Mouse (Mus musculus) limb, embryonic 12.5 days (tissue): ENCODE results near the gene Grb2. TPM values are rescaled to one million over a fixed set of nuclear protein-coding genes. Genes with fewer than 3 reads are reported as not detected.
A peak's percentile ranks its signal among the peaks of the same experiment; 100 is the strongest.

Experiments
- ATAC-seq: fragments of 200-750 bp; cut with Nextera tagmentation; 2 replicates; pipeline ENCODE4 v1.8.0; 2017; ENCODE audit warnings: low read depth, moderate TSS enrichment; ENCODE audit not compliant: insufficient number of reproducible peaks, insufficient read depth, low FRiP score, low TSS enrichment
- H3K27ac ChIP-seq: fragments of 300-500 bp; sonication (generic); 2 replicates; pipeline ENCODE4 v1.5.1; 2016; ENCODE audit warnings: mild to moderate bottlenecking, moderate library complexity
- H3K27me3 ChIP-seq: fragments of 300-500 bp; sonication (generic); 2 replicates; pipeline ENCODE4 v1.6.1; 2016; ENCODE audit warnings: mild to moderate bottlenecking, moderate library complexity
- H3K36me3 ChIP-seq: fragments of 300-500 bp; sonication (generic); 2 replicates; pipeline ENCODE4 v1.6.1; 2016; ENCODE audit warnings: mild to moderate bottlenecking, moderate library complexity
- H3K4me1 ChIP-seq: fragments of 300-500 bp; sonication (generic); replicated peaks from 2 replicates; pipeline ENCODE4 v1.6.1; 2016
- H3K4me2 ChIP-seq: fragments of 300-500 bp; sonication (generic); 2 replicates; pipeline ENCODE4 v1.6.1; 2016; ENCODE audit warnings: mild to moderate bottlenecking, moderate library complexity
- H3K4me3 ChIP-seq: fragments of 300-500 bp; sonication (generic); replicated peaks from 2 replicates; pipeline ENCODE4 v1.5.1; 2016; ENCODE audit warnings: mild to moderate bottlenecking
- H3K9ac ChIP-seq: fragments of 300-500 bp; sonication (generic); replicated peaks from 2 replicates; pipeline ENCODE4 v1.6.1; 2016; ENCODE audit warnings: mild to moderate bottlenecking, moderate library complexity
- H3K9me3 ChIP-seq: fragments of 300-500 bp; sonication (generic); 2 replicates; pipeline ENCODE4 v1.6.1; 2016; ENCODE audit warnings: mild to moderate bottlenecking, moderate library complexity
- WGBS: fragments of 180-500 bp; shearing (Covaris S2); methylation state at CpG from one replicate; pipeline ENCODE4 v1.1.7; 2016; 5-methylcytosine and 5-hydroxymethylcytosine counted together
- polyA plus RNA-seq: library from polyadenylated mRNA; unstranded; fragments of >200 nt; fragmentation: Nextera tagmentation; extraction: Ambion mirVana; gene quantifications from 2 replicates; pipeline ENCODE4 v1.2.1, GENCODE M21; 2016

The Grb2 gene
- polyA plus RNA-seq, 1 experiment from 2014 or later, result 114 TPM

DNA sequence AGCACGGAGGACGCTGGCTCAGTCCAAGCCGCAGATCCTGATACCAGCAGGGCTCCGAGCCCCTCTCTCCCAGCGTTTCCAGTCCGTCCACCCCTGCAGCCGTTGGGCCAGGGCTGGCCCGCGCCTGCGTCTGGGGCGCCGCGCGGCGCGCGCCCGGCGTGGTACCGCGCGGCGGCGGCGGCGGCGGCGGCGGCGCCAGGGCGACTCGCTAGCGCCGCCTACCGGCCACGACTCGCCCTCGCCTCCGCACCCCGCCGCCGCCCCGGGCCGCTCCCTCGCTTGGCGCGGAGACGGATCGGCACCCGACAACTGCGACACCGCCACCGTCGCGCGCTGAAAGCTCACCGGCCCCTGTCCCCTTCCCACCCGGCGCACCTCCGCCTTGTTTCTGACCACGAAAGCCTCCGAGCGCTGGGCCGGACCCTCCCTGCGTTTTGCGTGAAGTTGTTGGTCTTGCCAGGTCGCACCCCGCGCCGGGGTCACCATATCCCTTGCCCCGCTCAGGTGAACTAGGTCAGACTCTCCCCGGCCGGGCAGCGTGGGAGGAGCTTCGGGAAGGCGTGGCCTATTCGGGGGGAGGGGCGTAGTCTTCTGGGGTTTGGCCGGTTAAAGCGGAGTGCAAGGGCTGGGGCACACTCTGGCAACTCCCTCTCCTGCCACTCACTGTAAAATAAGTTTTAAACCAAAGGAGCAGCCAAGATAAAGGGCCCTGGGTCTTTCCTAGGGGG is 95.8 kb downstream of the Grb2 start, which contains the start of gene Mif4gd:
Gene Mif4gd (minus strand): TSS at position 560 of the 728 bp plus-strand sequence.
- ATAC-seq, result peak; percentile 85
- WGBS, result under 1% methylated on average over 72 of the region's 80 CpGs
- Histone ChIP-seq H3K27me3 (no peaks in the 10 kb centered on the region), H3K36me3 (peaks cover 47% of the 10 kb centered on the region), H3K27ac (peak within 1 kb of the TSS; percentile 89), H3K9ac (peak within 1 kb of the TSS; percentile 67), H3K4me2 (peak within 1 kb of the TSS; percentile 81), H3K4me1 (peaks cover 16% of the 10 kb centered on the region; the same call in 1 of the 2 replicates), H3K9me3 (no peaks in the 10 kb centered on the region), H3K4me3 (peak within 1 kb of the TSS; percentile 63)

- Histone ChIP-seq H3K9ac (peak overlapping the region; percentile 65), H3K9me3 (no peaks in the 10 kb centered on the region), H3K27ac (peak overlapping the region; percentile 74; the same call in 1 of the 2 replicates), H3K4me3 (peak overlapping the region; percentile 63), H3K4me1 (peaks cover 16% of the 10 kb centered on the region; the same call in 1 of the 2 replicates), H3K36me3 (peaks cover 48% of the 10 kb centered on the region), H3K27me3 (no peaks in the 10 kb centered on the region), H3K4me2 (peak overlapping the region; percentile 81)
- peak; percentile 22; the same call in 1 of the 2 replicates for ATAC-seq
- WGBS, result 2% methylated on average over 13 of the region's 13 CpGs
These were observed 96.4 kb downstream of the Grb2 start for GRCm38 (mm10) chr11:115612059-115612409.

- peaks cover 16% of the 10 kb centered on the region; the same call in 1 of the 2 replicates for H3K4me1 ChIP-seq
- no peak overlapping the region for H3K27ac ChIP-seq
- H3K9me3 ChIP-seq, result no peaks in the 10 kb centered on the region
- no peak overlapping the region for H3K4me3 ChIP-seq
- WGBS, result 59% methylated on average over 6 of the region's 6 CpGs
- peaks cover 56% of the 10 kb centered on the region for H3K36me3 ChIP-seq
- no peak for ATAC-seq
- no peaks in the 10 kb centered on the region for H3K27me3 ChIP-seq
- H3K4me2 ChIP-seq, result no peak overlapping the region
- no peak overlapping the region for H3K9ac ChIP-seq
These were observed 97.2 kb downstream of the Grb2 start for GRCm38 (mm10) chr11:115611173-115611572.

GRCm38 (mm10) chr11:115609576-115609975 is 98.8 kb downstream of the Grb2 start:
- peaks cover 54% of the 10 kb centered on the region for H3K36me3 ChIP-seq
- H3K4me1 ChIP-seq, result peaks cover 24% of the 10 kb centered on the region
- no peak overlapping the region for H3K4me3 ChIP-seq
- no peak overlapping the region for H3K4me2 ChIP-seq
- H3K9ac ChIP-seq, result no peak overlapping the region
- 72% methylated on average over 3 of the region's 3 CpGs for WGBS
- ATAC-seq, result no peak
- H3K27ac ChIP-seq, result no peak overlapping the region
- H3K27me3 ChIP-seq, result no peaks in the 10 kb centered on the region
- H3K9me3 ChIP-seq, result no peaks in the 10 kb centered on the region

DNA sequence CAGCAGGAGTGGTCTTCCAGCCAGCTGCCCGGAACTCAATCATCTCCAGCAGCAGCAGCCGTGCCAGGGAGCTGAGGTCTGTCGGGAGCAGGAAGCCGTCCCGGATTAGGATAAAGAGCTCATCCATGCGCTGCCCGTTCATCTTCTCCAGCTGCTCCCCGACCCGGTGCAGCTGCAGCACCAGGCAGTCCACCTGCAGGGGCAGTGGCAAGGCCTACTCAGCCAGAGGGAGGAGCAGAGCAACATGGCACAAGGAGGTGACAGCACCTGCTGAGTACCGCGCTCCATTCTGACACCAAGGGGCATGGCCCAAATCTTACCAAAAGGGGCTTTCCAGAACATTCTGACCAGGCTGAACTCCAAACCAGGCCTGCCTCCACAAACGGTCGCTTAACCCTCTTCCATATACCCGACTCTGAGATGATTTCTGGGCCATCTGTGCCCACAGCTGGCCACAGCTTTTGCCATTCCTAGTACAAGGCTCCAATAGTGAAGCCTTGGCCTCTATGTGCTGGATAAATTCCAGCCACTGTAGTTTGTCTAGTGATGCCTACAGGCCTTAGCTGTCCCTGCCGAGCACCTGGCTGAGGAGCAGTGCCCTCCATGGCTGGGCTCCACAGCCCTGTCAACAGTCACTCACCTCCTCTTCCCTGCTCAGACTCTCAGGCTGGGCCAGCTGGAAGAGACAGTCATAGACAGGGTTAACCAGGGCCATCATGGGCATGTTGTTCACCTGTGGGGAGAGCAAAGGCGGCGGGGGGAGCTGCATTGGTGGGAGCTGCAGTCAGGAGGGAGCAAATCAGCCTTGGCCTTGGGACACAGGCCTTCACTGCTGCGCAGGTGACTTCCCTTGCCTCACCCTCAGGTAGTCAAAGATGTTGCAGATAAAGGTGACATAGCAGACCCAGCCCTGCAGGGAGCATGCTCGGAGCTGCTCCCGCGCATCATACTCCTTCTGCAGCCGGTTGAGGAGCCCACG is 99.7 kb downstream of the Grb2 start:
- H3K4me1 ChIP-seq, result peaks cover 23% of the 10 kb centered on the region
- H3K27ac ChIP-seq, result no peak overlapping the region
- H3K4me2 ChIP-seq, result no peak overlapping the region
- no peak overlapping the region for H3K9ac ChIP-seq
- peaks cover 49% of the 10 kb centered on the region for H3K36me3 ChIP-seq
- no peak overlapping the region for H3K4me3 ChIP-seq
- H3K9me3 ChIP-seq, result no peaks in the 10 kb centered on the region
- no peak for ATAC-seq
- WGBS, result 84% methylated on average over 23 of the region's 23 CpGs
- H3K27me3 ChIP-seq, result no peaks in the 10 kb centered on the region

- Histone ChIP-seq H3K4me3 (no peak overlapping the region), H3K4me1 (peaks cover 27% of the 10 kb centered on the region), H3K4me2 (no peak overlapping the region), H3K9ac (no peak overlapping the region), H3K27ac (no peak overlapping the region), H3K27me3 (no peaks in the 10 kb centered on the region), H3K36me3 (peaks cover 49% of the 10 kb centered on the region), H3K9me3 (no peaks in the 10 kb centered on the region)
- no peak for ATAC-seq
- WGBS, result 96% methylated on average over 18 of the region's 18 CpGs
These were observed 101.7 kb downstream of the Grb2 start for GRCm38 (mm10) chr11:115606733-115607132.

DNA sequence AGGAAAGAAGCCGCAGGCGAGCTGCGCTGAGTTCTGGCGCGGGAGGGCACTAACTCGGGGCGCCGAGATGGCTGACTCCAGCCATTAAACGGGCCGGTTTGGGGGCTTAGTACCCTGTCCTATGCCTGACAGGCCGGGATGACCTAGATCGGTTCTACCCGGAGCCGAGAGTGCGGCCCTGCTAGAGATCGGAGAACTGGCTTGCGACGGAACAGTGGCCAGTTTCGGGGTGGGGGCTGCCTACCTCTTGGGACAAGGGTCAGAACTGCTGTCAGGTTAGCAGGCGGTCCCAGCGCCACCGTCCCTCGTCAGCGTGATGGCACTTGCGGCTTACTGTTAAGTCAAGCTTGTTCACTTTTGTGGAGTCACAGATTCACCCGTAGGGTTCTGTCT is 104.1 kb downstream of the Grb2 start:
- peak overlapping the region; percentile 93 for H3K9ac ChIP-seq
- peaks cover 59% of the 10 kb centered on the region for H3K36me3 ChIP-seq
- peaks cover 23% of the 10 kb centered on the region for H3K4me1 ChIP-seq
- ATAC-seq, result peak; percentile 29; the same call in 1 of the 2 replicates
- under 1% methylated on average over 26 of the region's 26 CpGs for WGBS
- H3K27ac ChIP-seq, result peak overlapping the region; percentile 89
- H3K4me3 ChIP-seq, result peak overlapping the region; percentile 97
- H3K27me3 ChIP-seq, result no peaks in the 10 kb centered on the region
- no peaks in the 10 kb centered on the region for H3K9me3 ChIP-seq
- H3K4me2 ChIP-seq, result peak overlapping the region; percentile 95

- Histone ChIP-seq H3K4me1 (peaks cover 23% of the 10 kb centered on the region), H3K27me3 (no peaks in the 10 kb centered on the region), H3K27ac (peak within 1 kb of the TSS; percentile 89), H3K9me3 (no peaks in the 10 kb centered on the region), H3K36me3 (peaks cover 58% of the 10 kb centered on the region), H3K9ac (peak within 1 kb of the TSS; percentile 93), H3K4me3 (peak within 1 kb of the TSS; percentile 97), H3K4me2 (peak within 1 kb of the TSS; percentile 95)
- ATAC-seq, result peak; percentile 94
- under 1% methylated on average over 92 of the region's 93 CpGs for WGBS
These were observed 104.7 kb downstream of the Grb2 start, which contains the start of the genes Mrps7 and Gga3 for GRCm38 (mm10) chr11:115603476-115604303. Gene Mrps7, plus strand, starts transcription at chr11:115603925. Gene Gga3, minus strand, starts transcription at chr11:115604051.

DNA sequence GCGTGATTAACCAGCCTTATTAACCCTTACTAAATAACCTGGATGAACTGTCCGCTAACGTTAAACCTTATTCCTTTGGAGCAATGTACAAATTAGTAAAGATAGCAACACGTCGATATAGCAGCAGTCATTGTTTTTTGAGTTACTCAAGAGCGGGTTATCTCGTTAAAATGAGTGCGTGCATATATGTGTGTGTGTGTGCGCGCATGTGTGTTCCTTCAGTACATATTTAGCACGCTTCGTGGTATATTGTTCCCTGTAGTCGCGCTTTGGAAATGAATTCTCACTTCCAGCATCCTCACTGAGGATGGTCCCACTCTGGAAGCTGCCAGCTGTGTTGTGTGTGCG is 105.3 kb downstream of the Grb2 start:
- Histone ChIP-seq H3K27me3 (no peaks in the 10 kb centered on the region), H3K4me2 (peak overlapping the region; percentile 95)
- 4% methylated on average over 15 of the region's 15 CpGs for whole genome bisulfite sequencing

DNA sequence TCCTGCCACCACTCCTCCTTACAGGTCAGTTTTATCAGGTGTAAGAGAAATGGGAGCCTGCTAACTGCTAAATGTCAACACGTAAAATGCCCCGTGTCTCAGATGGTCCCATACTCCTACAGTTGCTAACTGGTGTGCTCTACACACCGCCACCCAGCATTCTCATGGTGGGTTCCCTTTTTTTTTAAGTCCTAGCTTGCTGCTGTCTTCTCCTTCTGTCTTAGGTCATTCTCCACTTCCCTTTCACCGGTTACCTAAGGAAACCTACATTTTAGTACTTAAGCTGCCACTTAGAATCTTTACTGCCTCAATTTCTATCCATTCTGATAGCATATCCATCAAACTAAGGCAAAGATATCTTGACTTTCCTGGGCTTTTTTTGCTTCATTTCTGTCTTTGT is 107.2 kb downstream of the Grb2 start:
- H3K36me3 ChIP-seq, result peaks cover 58% of the 10 kb centered on the region
- 94% methylated on average over 4 of the region's 4 CpGs for WGBS
- no peak overlapping the region for H3K4me3 ChIP-seq
- H3K27me3 ChIP-seq, result no peaks in the 10 kb centered on the region
- no peak overlapping the region for H3K9ac ChIP-seq
- no peak overlapping the region for H3K4me2 ChIP-seq
- H3K9me3 ChIP-seq, result no peaks in the 10 kb centered on the region
- H3K4me1 ChIP-seq, result peaks cover 23% of the 10 kb centered on the region
- no peak for ATAC-seq
- no peak overlapping the region for H3K27ac ChIP-seq

More for the DNA sequence above, 105.3 kb downstream of the Grb2 start:
- Histone ChIP-seq H3K9me3 (no peaks in the 10 kb centered on the region), H3K4me1 (peaks cover 23% of the 10 kb centered on the region), H3K36me3 (peaks cover 58% of the 10 kb centered on the region), H3K4me3 (peak overlapping the region; percentile 97), H3K9ac (peak overlapping the region; percentile 93), H3K27ac (peak overlapping the region; percentile 89)
- ATAC-seq, result no peak
